Mouse (Mus musculus) midbrain, embryonic 10.5 days (tissue): ENCODE data around the gene App. TPM values are rescaled to one million over a fixed set of nuclear protein-coding genes. Genes with fewer than 3 reads are reported as not detected.
A peak's percentile ranks its signal among the peaks of the same experiment; 100 is the strongest.

Experiments used
- DNase-seq: peaks from one replicate; pipeline ENCODE4 v3.0.0-alpha.2; 2017; ENCODE audit warnings: low spot score
- H3K27ac ChIP-seq: fragments of 300-500 bp; sonication (generic); replicated peaks from 2 replicates; pipeline ENCODE4 v1.5.1; 2016; ENCODE audit warnings: mild to moderate bottlenecking
- H3K27me3 ChIP-seq: fragments of 300-500 bp; sonication (generic); 2 replicates; pipeline ENCODE4 v1.6.1; 2016; ENCODE audit warnings: low read depth, mild to moderate bottlenecking; ENCODE audit not compliant: poor library complexity, severe bottlenecking
- H3K36me3 ChIP-seq: fragments of 300-500 bp; sonication (generic); 2 replicates; pipeline ENCODE4 v1.6.1; 2016; ENCODE audit warnings: mild to moderate bottlenecking, moderate library complexity
- H3K4me1 ChIP-seq: fragments of 300-500 bp; sonication (generic); 2 replicates; pipeline ENCODE4 v1.6.1; 2016
- H3K4me3 ChIP-seq: fragments of 300-500 bp; sonication (generic); 2 replicates; pipeline ENCODE4 v1.5.1; 2016; ENCODE audit warnings: mild to moderate bottlenecking, moderate library complexity
- H3K9me3 ChIP-seq: fragments of 300-500 bp; sonication (generic); replicated peaks from 2 replicates; pipeline ENCODE4 v1.6.1; 2016; ENCODE audit warnings: mild to moderate bottlenecking
- WGBS: fragments of 180-500 bp; shearing (Covaris S2); methylation state at CpG from one replicate; pipeline ENCODE4 v1.1.7; 2016; 5-methylcytosine and 5-hydroxymethylcytosine counted together
- polyA plus RNA-seq: library from polyadenylated mRNA; unstranded; fragments of >200 nt; fragmentation: Nextera tagmentation; extraction: Ambion mirVana; gene quantifications from 2 replicates; pipeline ENCODE4 v1.2.1, GENCODE M21; 2016

Gene App
- polyA plus RNA-seq = 107 and 133 TPM in 2 replicates

GRCm38 (mm10) chr16:85173373-85174081 lies at the start of gene App:
Gene App, minus strand, starts transcription at chr16:85173766.
- DNase-seq = peak; percentile 90
- peaks cover 6% of the 10 kb centered on the region for H3K36me3 ChIP-seq
- H3K27me3 ChIP-seq = peaks cover 12% of the 10 kb centered on the region
- H3K27ac ChIP-seq = peak within 1 kb of the TSS; percentile 96
- H3K4me1 ChIP-seq = peaks cover 29% of the 10 kb centered on the region
- no peaks in the 10 kb centered on the region for H3K9me3 ChIP-seq
- peak within 1 kb of the TSS; percentile 95 for H3K4me3 ChIP-seq
- under 1% methylated on average over 78 of the region's 78 CpGs for WGBS

GRCm38 (mm10) chr16:85215846-85216245 lies 42.3 kb upstream of the App start:
- no peaks in the 10 kb centered on the region for H3K27me3 ChIP-seq
- no peaks in the 10 kb centered on the region for H3K4me1 ChIP-seq
- no peak for DNase-seq
- 82% methylated on average over 9 of the region's 9 CpGs for WGBS
- H3K27ac ChIP-seq = no peak overlapping the region
- H3K4me3 ChIP-seq = no peak overlapping the region
- no peaks in the 10 kb centered on the region for H3K9me3 ChIP-seq
- H3K36me3 ChIP-seq = no peaks in the 10 kb centered on the region

GRCm38 (mm10) chr16:85215173-85215572 lies 41.6 kb upstream of the App start:
- no peaks in the 10 kb centered on the region for H3K36me3 ChIP-seq
- no peaks in the 10 kb centered on the region for H3K27me3 ChIP-seq
- 82% methylated on average over 9 of the region's 9 CpGs for WGBS
- no peaks in the 10 kb centered on the region for H3K4me1 ChIP-seq
- DNase-seq = no peak
- no peak overlapping the region for H3K4me3 ChIP-seq
- no peak overlapping the region for H3K27ac ChIP-seq
- no peaks in the 10 kb centered on the region for H3K9me3 ChIP-seq

GRCm38 (mm10) chr16:85195622-85196021 lies 22.1 kb upstream of the App start:
- Histone ChIP-seq H3K9me3 (no peaks in the 10 kb centered on the region), H3K36me3 (no peaks in the 10 kb centered on the region), H3K27me3 (no peaks in the 10 kb centered on the region), H3K4me3 (no peak overlapping the region), H3K27ac (no peak overlapping the region), H3K4me1 (peaks cover 6% of the 10 kb centered on the region; the same call in 1 of the 2 replicates)
- no peak for DNase-seq
- 82% methylated on average over 6 of the region's 6 CpGs for WGBS

- no peaks in the 10 kb centered on the region for H3K9me3 ChIP-seq
- H3K27ac ChIP-seq = no peak overlapping the region
- DNase-seq = no peak
- WGBS = 86% methylated on average over 6 of the region's 6 CpGs
- H3K4me3 ChIP-seq = no peak overlapping the region
- no peaks in the 10 kb centered on the region for H3K36me3 ChIP-seq
- H3K4me1 ChIP-seq = 0 out of 2 replicates have a peak, but pooled peaks cover 4% of the 10 kb centered on the region
- no peaks in the 10 kb centered on the region for H3K27me3 ChIP-seq
Observed at GRCm38 (mm10) chr16:85195167-85195566, 21.6 kb upstream of the App start.

GRCm38 (mm10) chr16:85181502-85181901 lies 7.9 kb upstream of the App start:
- no peaks in the 10 kb centered on the region for H3K27me3 ChIP-seq
- no peak overlapping the region for H3K27ac ChIP-seq
- H3K4me1 ChIP-seq = no peaks in the 10 kb centered on the region
- no peak overlapping the region for H3K4me3 ChIP-seq
- 79% methylated on average over 3 of the region's 3 CpGs for WGBS
- DNase-seq = no peak
- H3K36me3 ChIP-seq = no peaks in the 10 kb centered on the region
- no peaks in the 10 kb centered on the region for H3K9me3 ChIP-seq

- no peaks in the 10 kb centered on the region for H3K36me3 ChIP-seq
- 77% methylated on average over 3 of the region's 3 CpGs for WGBS
- H3K4me1 ChIP-seq = no peaks in the 10 kb centered on the region
- H3K27me3 ChIP-seq = no peaks in the 10 kb centered on the region
- H3K9me3 ChIP-seq = no peaks in the 10 kb centered on the region
- H3K4me3 ChIP-seq = no peak overlapping the region
- no peak overlapping the region for H3K27ac ChIP-seq
- DNase-seq = no peak
Observed at GRCm38 (mm10) chr16:85180710-85181109, 7.1 kb upstream of the App start.

GRCm38 (mm10) chr16:85176666-85177065 lies 3.1 kb upstream of the App start:
- no peak for DNase-seq
- H3K27ac ChIP-seq = no peak overlapping the region
- no peaks in the 10 kb centered on the region for H3K36me3 ChIP-seq
- H3K9me3 ChIP-seq = no peaks in the 10 kb centered on the region
- H3K27me3 ChIP-seq = peaks cover 12% of the 10 kb centered on the region
- 75% methylated on average over 3 of the region's 3 CpGs for WGBS
- H3K4me1 ChIP-seq = peaks cover 7% of the 10 kb centered on the region
- no peak overlapping the region for H3K4me3 ChIP-seq

- peaks cover 29% of the 10 kb centered on the region for H3K4me1 ChIP-seq
- peaks cover 13% of the 10 kb centered on the region for H3K36me3 ChIP-seq
- H3K4me3 ChIP-seq = peak overlapping the region; percentile 95
- no peaks in the 10 kb centered on the region for H3K9me3 ChIP-seq
- peak; percentile 74 for DNase-seq
- peaks cover 12% of the 10 kb centered on the region for H3K27me3 ChIP-seq
- H3K27ac ChIP-seq = peak overlapping the region; percentile 96
- WGBS = under 1% methylated on average over 68 of the region's 68 CpGs
Observed at GRCm38 (mm10) chr16:85172571-85173372, 794 bp downstream of the App start.

GRCm38 (mm10) chr16:85171976-85172570 lies 1.5 kb downstream of the App start:
- 1% methylated on average over 7 of the region's 10 CpGs for WGBS
- H3K9me3 ChIP-seq = no peaks in the 10 kb centered on the region

GRCm38 (mm10) chr16:85170826-85171510 lies 2.6 kb downstream of the App start:
- 72% methylated on average over 19 of the region's 19 CpGs for WGBS
- no peaks in the 10 kb centered on the region for H3K9me3 ChIP-seq
- no peak for DNase-seq
- peaks cover 21% of the 10 kb centered on the region for H3K36me3 ChIP-seq
- H3K27ac ChIP-seq = no peak overlapping the region; the same call in 1 of the 2 replicates
- peaks cover 12% of the 10 kb centered on the region for H3K27me3 ChIP-seq
- peaks cover 29% of the 10 kb centered on the region for H3K4me1 ChIP-seq
- peak overlapping the region; percentile 95 for H3K4me3 ChIP-seq

More at GRCm38 (mm10) chr16:85171976-85172570, 1.5 kb downstream of the App start:
- Histone ChIP-seq H3K36me3 (peaks cover 20% of the 10 kb centered on the region), H3K27me3 (peaks cover 12% of the 10 kb centered on the region), H3K27ac (peak overlapping the region; percentile 96), H3K4me3 (peak overlapping the region; percentile 95), H3K4me1 (peaks cover 29% of the 10 kb centered on the region)
- peak; percentile 67 for DNase-seq

- Histone ChIP-seq H3K4me1 (peaks cover 25% of the 10 kb centered on the region), H3K9me3 (no peaks in the 10 kb centered on the region), H3K27ac (no peak overlapping the region), H3K36me3 (peaks cover 21% of the 10 kb centered on the region), H3K4me3 (no peak overlapping the region), H3K27me3 (no peaks in the 10 kb centered on the region)
- WGBS = 80% methylated on average over 5 of the region's 5 CpGs
- no peak for DNase-seq
Observed at GRCm38 (mm10) chr16:85168821-85169220, 4.7 kb downstream of the App start.
